Mouse (Mus musculus): ENCODE data around the gene Rasd1. TPM values are rescaled to one million over a fixed set of nuclear protein-coding genes. Genes with fewer than 3 reads are reported as not detected.
A peak's percentile ranks its signal among the peaks of the same experiment; 100 is the strongest.

The Rasd1 gene
- 2.1 and 2.4 TPM in 2 replicates for polyA plus RNA-seq (2016; fragmentation: Nextera tagmentation; extraction: Ambion mirVana)

GRCm38 (mm10) chr11:59964818-59965217, at the start of gene Rasd1:
Gene Rasd1, minus strand, starts transcription at chr11:59964944.
- Histone ChIP-seq H3K36me3 (replicated peaks) (peaks cover 26% of the 10 kb centered on the region), H3K27ac (replicated peaks) (peak within 1 kb of the TSS; percentile 78), H3K9me3 (no peaks in the 10 kb centered on the region), H3K4me1 (peaks cover 75% of the 10 kb centered on the region), H3K4me3 (peak within 1 kb of the TSS; percentile 63), H3K27me3 (replicated peaks; ENCODE audit: low read depth, poor library complexity, severe bottlenecking) (peaks cover 63% of the 10 kb centered on the region)
- under 1% methylated on average over 28 of the region's 28 CpGs for WGBS
- DNase-seq (ENCODE audit: low spot score) = peak; percentile 86

GRCm38 (mm10) chr11:60011516-60011915, 46.8 kb upstream of the Rasd1 start:
- DNase-seq (ENCODE audit: low spot score) = no peak
- Histone ChIP-seq H3K27ac (replicated peaks) (no peak overlapping the region), H3K4me1 (peaks cover 8% of the 10 kb centered on the region), H3K9me3 (no peaks in the 10 kb centered on the region), H3K27me3 (replicated peaks; ENCODE audit: low read depth, poor library complexity, severe bottlenecking) (no peaks in the 10 kb centered on the region), H3K36me3 (replicated peaks) (no peaks in the 10 kb centered on the region), H3K4me3 (no peak overlapping the region)
- WGBS = 85% methylated on average over 3 of the region's 3 CpGs

- H3K27ac ChIP-seq (replicated peaks) = no peak overlapping the region
These were observed 44.7 kb upstream of the Rasd1 start for GRCm38 (mm10) chr11:60009451-60009850.

GRCm38 (mm10) chr11:60005866-60006265, 41.1 kb upstream of the Rasd1 start:
- Histone ChIP-seq H3K9me3 (no peaks in the 10 kb centered on the region), H3K4me1 (no peaks in the 10 kb centered on the region), H3K27ac (replicated peaks) (no peak overlapping the region), H3K27me3 (replicated peaks; ENCODE audit: low read depth, poor library complexity, severe bottlenecking) (no peaks in the 10 kb centered on the region), H3K4me3 (no peak overlapping the region), H3K36me3 (replicated peaks) (no peaks in the 10 kb centered on the region)
- WGBS = 71% methylated on average over 3 of the region's 3 CpGs
- no peak for DNase-seq (ENCODE audit: low spot score)

More at GRCm38 (mm10) chr11:60009451-60009850, 44.7 kb upstream of the Rasd1 start:
- WGBS = 76% methylated on average over 3 of the region's 3 CpGs
- H3K27me3 ChIP-seq (replicated peaks; ENCODE audit: low read depth, poor library complexity, severe bottlenecking) = no peaks in the 10 kb centered on the region
- H3K4me1 ChIP-seq = no peaks in the 10 kb centered on the region
- no peak overlapping the region for H3K4me3 ChIP-seq
- no peak for DNase-seq (ENCODE audit: low spot score)
- H3K36me3 ChIP-seq (replicated peaks) = no peaks in the 10 kb centered on the region
- H3K9me3 ChIP-seq = no peaks in the 10 kb centered on the region

- no peaks in the 10 kb centered on the region for H3K4me1 ChIP-seq
- H3K27ac ChIP-seq (replicated peaks) = no peak overlapping the region
- no peaks in the 10 kb centered on the region for H3K36me3 ChIP-seq (replicated peaks)
- WGBS = 78% methylated on average over 6 of the region's 6 CpGs
- H3K9me3 ChIP-seq = no peaks in the 10 kb centered on the region
- DNase-seq (ENCODE audit: low spot score) = no peak
- no peak overlapping the region for H3K4me3 ChIP-seq
- H3K27me3 ChIP-seq (replicated peaks; ENCODE audit: low read depth, poor library complexity, severe bottlenecking) = no peaks in the 10 kb centered on the region
These were observed 40.0 kb upstream of the Rasd1 start for GRCm38 (mm10) chr11:60004716-60005115.

- no peak for DNase-seq (ENCODE audit: low spot score)
- no peaks in the 10 kb centered on the region for H3K27me3 ChIP-seq (replicated peaks; ENCODE audit: low read depth, poor library complexity, severe bottlenecking)
- no peak overlapping the region for H3K4me3 ChIP-seq
- H3K27ac ChIP-seq (replicated peaks) = no peak overlapping the region
- WGBS = 85% methylated on average over 8 of the region's 8 CpGs
- no peaks in the 10 kb centered on the region for H3K9me3 ChIP-seq
- no peaks in the 10 kb centered on the region for H3K36me3 ChIP-seq (replicated peaks)
- no peaks in the 10 kb centered on the region for H3K4me1 ChIP-seq
These were observed 39.1 kb upstream of the Rasd1 start for GRCm38 (mm10) chr11:60003811-60004210.

- Histone ChIP-seq H3K9me3 (no peaks in the 10 kb centered on the region), H3K36me3 (replicated peaks) (no peaks in the 10 kb centered on the region), H3K27me3 (replicated peaks; ENCODE audit: low read depth, poor library complexity, severe bottlenecking) (no peaks in the 10 kb centered on the region), H3K4me1 (no peaks in the 10 kb centered on the region), H3K27ac (replicated peaks) (no peak overlapping the region), H3K4me3 (no peak overlapping the region)
- DNase-seq (ENCODE audit: low spot score) = no peak
- 79% methylated on average over 5 of the region's 5 CpGs for WGBS
These were observed 36.7 kb upstream of the Rasd1 start for GRCm38 (mm10) chr11:60001231-60001980.

- Histone ChIP-seq H3K27ac (replicated peaks) (no peak overlapping the region), H3K4me3 (no peak overlapping the region), H3K27me3 (replicated peaks; ENCODE audit: low read depth, poor library complexity, severe bottlenecking) (no peaks in the 10 kb centered on the region), H3K36me3 (replicated peaks) (no peaks in the 10 kb centered on the region), H3K9me3 (no peaks in the 10 kb centered on the region), H3K4me1 (peaks cover 10% of the 10 kb centered on the region)
- 81% methylated on average over 9 of the region's 9 CpGs for WGBS
- no peak for DNase-seq (ENCODE audit: low spot score)
These were observed 29.6 kb upstream of the Rasd1 start for GRCm38 (mm10) chr11:59994318-59994717.

- H3K27me3 ChIP-seq (replicated peaks; ENCODE audit: low read depth, poor library complexity, severe bottlenecking) = no peaks in the 10 kb centered on the region
- no peak overlapping the region for H3K27ac ChIP-seq (replicated peaks)
- H3K36me3 ChIP-seq (replicated peaks) = no peaks in the 10 kb centered on the region
- H3K4me3 ChIP-seq = no peak overlapping the region
- no peak for DNase-seq (ENCODE audit: low spot score)
- WGBS = 75% methylated on average over 8 of the region's 8 CpGs
- no peaks in the 10 kb centered on the region for H3K9me3 ChIP-seq
- H3K4me1 ChIP-seq = peaks cover 14% of the 10 kb centered on the region
These were observed 26.6 kb upstream of the Rasd1 start for GRCm38 (mm10) chr11:59991365-59991764.

- Histone ChIP-seq H3K4me3 (no peak overlapping the region), H3K4me1 (peaks cover 14% of the 10 kb centered on the region), H3K9me3 (no peaks in the 10 kb centered on the region), H3K27me3 (replicated peaks; ENCODE audit: low read depth, poor library complexity, severe bottlenecking) (no peaks in the 10 kb centered on the region), H3K36me3 (replicated peaks) (no peaks in the 10 kb centered on the region), H3K27ac (replicated peaks) (peak overlapping the region; percentile 51; the same call in 1 of the 2 replicates)
- peak; percentile 36 for DNase-seq (ENCODE audit: low spot score)
- 53% methylated on average over 1 of the region's 1 CpGs for WGBS
These were observed 24.7 kb upstream of the Rasd1 start for GRCm38 (mm10) chr11:59989406-59989805.

GRCm38 (mm10) chr11:59977831-59978230, 13.1 kb upstream of the Rasd1 start:
- H3K4me1 ChIP-seq = peaks cover 19% of the 10 kb centered on the region
- no peak overlapping the region for H3K4me3 ChIP-seq
- WGBS = 85% methylated on average over 5 of the region's 5 CpGs
- DNase-seq (ENCODE audit: low spot score) = no peak
- H3K27me3 ChIP-seq (replicated peaks; ENCODE audit: low read depth, poor library complexity, severe bottlenecking) = peaks cover 19% of the 10 kb centered on the region; the same call in 1 of the 2 replicates
- H3K27ac ChIP-seq (replicated peaks) = no peak overlapping the region
- no peaks in the 10 kb centered on the region for H3K9me3 ChIP-seq
- H3K36me3 ChIP-seq (replicated peaks) = no peaks in the 10 kb centered on the region

GRCm38 (mm10) chr11:59975241-59975640, 10.5 kb upstream of the Rasd1 start:
- DNase-seq (ENCODE audit: low spot score) = no peak
- Histone ChIP-seq H3K27ac (replicated peaks) (no peak overlapping the region), H3K27me3 (replicated peaks; ENCODE audit: low read depth, poor library complexity, severe bottlenecking) (peaks cover 23% of the 10 kb centered on the region; the same call in 1 of the 2 replicates)

GRCm38 (mm10) chr11:59973389-59973788, 8.6 kb upstream of the Rasd1 start:
- no peak overlapping the region for H3K4me3 ChIP-seq
- peaks cover 23% of the 10 kb centered on the region; the same call in 1 of the 2 replicates for H3K27me3 ChIP-seq (replicated peaks; ENCODE audit: low read depth, poor library complexity, severe bottlenecking)
- H3K36me3 ChIP-seq (replicated peaks) = no peaks in the 10 kb centered on the region
- peaks cover 38% of the 10 kb centered on the region for H3K4me1 ChIP-seq
- H3K9me3 ChIP-seq = no peaks in the 10 kb centered on the region
- DNase-seq (ENCODE audit: low spot score) = no peak
- H3K27ac ChIP-seq (replicated peaks) = no peak overlapping the region
- WGBS = 83% methylated on average over 5 of the region's 5 CpGs

More at GRCm38 (mm10) chr11:59975241-59975640, 10.5 kb upstream of the Rasd1 start:
- Histone ChIP-seq H3K36me3 (replicated peaks) (no peaks in the 10 kb centered on the region), H3K4me1 (peaks cover 30% of the 10 kb centered on the region), H3K4me3 (no peak overlapping the region), H3K9me3 (no peaks in the 10 kb centered on the region)
- WGBS = 26% methylated on average over 10 of the region's 10 CpGs

Measured in embryonic facial prominence, embryonic 10.5 days (tissue).